Mouse (Mus musculus) bone marrow macrophage, adult 2 months (primary cell): ENCODE measurements around the gene Ccr4.

Experiments
- CTCF ChIP-seq: IDR thresholded peaks from 2 replicates; pipeline ENCODE4 v1.5.1; 2012; ENCODE audit warnings: low read depth, mild to moderate bottlenecking, low read length, moderate library complexity
- POLR2A ChIP-seq: IDR thresholded peaks from 2 replicates; pipeline ENCODE4 v1.6.1; 2012; ENCODE audit warnings: mild to moderate bottlenecking, low read depth, low read length, borderline replicate concordance

DNA sequence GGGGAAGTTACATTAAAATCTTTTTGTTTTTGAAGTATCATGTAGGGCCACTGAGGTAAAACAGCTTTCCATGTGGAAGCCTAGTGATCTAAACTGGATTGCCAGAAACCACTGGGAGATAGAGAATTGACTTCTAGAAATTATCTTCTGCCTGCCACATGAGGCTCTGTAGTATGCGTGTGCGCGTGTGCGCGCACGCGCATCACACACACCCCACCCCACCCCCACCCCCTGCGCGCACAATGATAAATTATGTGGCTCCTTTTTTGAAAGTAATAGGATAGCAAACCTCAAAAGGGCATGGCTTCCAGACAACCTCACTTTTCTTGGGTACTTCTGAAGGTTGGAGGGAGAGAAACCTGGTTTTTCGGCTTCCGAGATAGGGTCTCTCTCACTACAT lies 2.8 kb downstream of the Ccr4 start:
- TF ChIP-seq POLR2A (no peak), CTCF (no peak)
